Mouse (Mus musculus) lung, embryonic 14.5 days (tissue): ENCODE data around the gene 4933427D14Rik. TPM values are rescaled to one million over a fixed set of nuclear protein-coding genes. Genes with fewer than 3 reads are reported as not detected.
"Not testable (repeated sequence)": the region's sequence is repeated elsewhere in the genome, so short reads cannot be mapped to it uniquely, and the experiment has no call there.

Experiments
- ATAC-seq: fragments of 200-750 bp; cut with Nextera tagmentation; 2 replicates; pipeline ENCODE4 v1.8.0; 2017; ENCODE audit warnings: mild to moderate bottlenecking, moderate TSS enrichment, moderate library complexity; ENCODE audit not compliant: insufficient read depth
- DNase-seq: peaks from one replicate; pipeline ENCODE4 v3.0.0-alpha.2; 2015
- H3K27ac ChIP-seq: fragments of 300-500 bp; sonication (generic); 2 replicates; pipeline ENCODE4 v1.5.1; 2014; ENCODE audit warnings: low read depth, mild to moderate bottlenecking, moderate library complexity
- H3K27me3 ChIP-seq: fragments of 300-500 bp; sonication (generic); 2 replicates; pipeline ENCODE4 v1.6.1; 2014; ENCODE audit warnings: low read length, control low read depth; ENCODE audit not compliant: insufficient read depth
- H3K36me3 ChIP-seq: fragments of 300-500 bp; sonication (generic); 2 replicates; pipeline ENCODE4 v1.6.1; 2014; ENCODE audit warnings: control low read depth; ENCODE audit not compliant: insufficient read depth
- H3K4me1 ChIP-seq: fragments of 300-500 bp; sonication (generic); 2 replicates; pipeline ENCODE4 v1.6.1; 2014; ENCODE audit warnings: antibody characterized with exemption, control low read depth; ENCODE audit not compliant: insufficient read depth
- H3K4me2 ChIP-seq: fragments of 300-500 bp; sonication (generic); 2 replicates; pipeline ENCODE4 v1.6.1; 2014; ENCODE audit warnings: mild to moderate bottlenecking
- H3K4me3 ChIP-seq: fragments of 300-500 bp; sonication (generic); 2 replicates; pipeline ENCODE4 v1.5.1; 2014; ENCODE audit warnings: low read depth, low read length
- H3K9ac ChIP-seq: fragments of 300-500 bp; sonication (generic); 2 replicates; pipeline ENCODE4 v1.6.1; 2014
- H3K9me3 ChIP-seq: fragments of 300-500 bp; sonication (generic); 2 replicates; pipeline ENCODE4 v1.6.1; 2016; ENCODE audit warnings: low read depth, low read length, control low read depth
- CTCF ChIP-seq: IDR thresholded peaks from 2 replicates; pipeline ENCODE4 v1.5.1; 2016; ENCODE audit warnings: antibody characterized with exemption, low read depth
- WGBS: fragments of 180-500 bp; shearing (Covaris S2); extraction: QIAGEN DNeasy Blood & Tissue Kit; methylation state at CpG from one replicate; pipeline ENCODE4 v1.1.7; 2014; 5-methylcytosine and 5-hydroxymethylcytosine counted together
- polyA plus RNA-seq: library from polyadenylated mRNA; unstranded; fragments of >200 nt; fragmentation: Nextera tagmentation; extraction: Ambion mirVana; gene quantifications from 2 replicates; pipeline ENCODE4 v1.2.1, GENCODE M21; 2014

4933427D14Rik gene
- polyA plus RNA-seq, 1 experiment from 2014 or later = 18.3 TPM

GRCm38 (mm10) chr11:72175966-72176365 is 31.3 kb downstream of the 4933427D14Rik start:
- Histone ChIP-seq H3K9ac (no peak overlapping the region), H3K4me1 (no peaks in the 10 kb centered on the region)
- 85% methylated on average over 5 of the region's 5 CpGs for WGBS

GRCm38 (mm10) chr11:72174721-72175120 is 32.5 kb downstream of the 4933427D14Rik start:
- no peak overlapping the region for H3K4me2 ChIP-seq
- no peaks in the 10 kb centered on the region for H3K27me3 ChIP-seq
- H3K9ac ChIP-seq = no peak overlapping the region
- ATAC-seq (no peak), DNase-seq (no peak)
- WGBS = 89% methylated on average over 6 of the region's 6 CpGs
- no peaks in the 10 kb centered on the region for H3K9me3 ChIP-seq
- TF ChIP-seq CTCF = no peak
- H3K36me3 ChIP-seq = peaks cover 61% of the 10 kb centered on the region
- H3K4me1 ChIP-seq = no peaks in the 10 kb centered on the region
- H3K4me3 ChIP-seq = no peak overlapping the region
- H3K27ac ChIP-seq = no peak overlapping the region

More at GRCm38 (mm10) chr11:72175966-72176365, 31.3 kb downstream of the 4933427D14Rik start:
- Histone ChIP-seq H3K36me3 (peaks cover 57% of the 10 kb centered on the region), H3K4me2 (no peak overlapping the region), H3K27me3 (no peaks in the 10 kb centered on the region), H3K4me3 (no peak overlapping the region), H3K9me3 (no peaks in the 10 kb centered on the region), H3K27ac (no peak overlapping the region)
- DNase-seq (no peak), ATAC-seq (no peak)
- TF ChIP-seq CTCF = no peak

- H3K9ac ChIP-seq = no peak overlapping the region
- no peaks in the 10 kb centered on the region for H3K4me1 ChIP-seq
- H3K27ac ChIP-seq = no peak overlapping the region
- TF ChIP-seq CTCF = no peak
- H3K4me3 ChIP-seq = no peak overlapping the region
- 79% methylated on average over 5 of the region's 5 CpGs for WGBS
- no peak for DNase-seq
- no peaks in the 10 kb centered on the region for H3K27me3 ChIP-seq
- H3K4me2 ChIP-seq = no peak overlapping the region
- peaks cover 69% of the 10 kb centered on the region for H3K36me3 ChIP-seq
- no peaks in the 10 kb centered on the region for H3K9me3 ChIP-seq
- ATAC-seq = no peak
Observed at GRCm38 (mm10) chr11:72173506-72173905, 33.8 kb downstream of the 4933427D14Rik start.

- H3K4me1 ChIP-seq, DNase-seq, H3K4me2 ChIP-seq, H3K27ac ChIP-seq, H3K27me3 ChIP-seq, H3K4me3 ChIP-seq, H3K9ac ChIP-seq, ATAC-seq, H3K9me3 ChIP-seq: not testable (repeated sequence)
- H3K36me3 ChIP-seq = peaks cover 62% of the 10 kb centered on the region
- WGBS = 73% methylated on average over 4 of the region's 4 CpGs
Observed at GRCm38 (mm10) chr11:72171906-72172305, 35.4 kb downstream of the 4933427D14Rik start.

GRCm38 (mm10) chr11:72169871-72170270 is 37.4 kb downstream of the 4933427D14Rik start:
- Histone ChIP-seq H3K4me2 (no peak overlapping the region), H3K4me1 (no peaks in the 10 kb centered on the region), H3K9me3 (no peaks in the 10 kb centered on the region), H3K27me3 (no peaks in the 10 kb centered on the region), H3K4me3 (no peak overlapping the region), H3K9ac (no peak overlapping the region), H3K27ac (no peak overlapping the region), H3K36me3 (peaks cover 63% of the 10 kb centered on the region)
- ATAC-seq (no peak), DNase-seq (no peak)
- 61% methylated on average over 4 of the region's 4 CpGs for WGBS
- TF ChIP-seq CTCF = no peak

GRCm38 (mm10) chr11:72163198-72163597 is 44.1 kb downstream of the 4933427D14Rik start:
- DNase-seq (no peak), ATAC-seq (no peak)
- 91% methylated on average over 2 of the region's 2 CpGs for WGBS
- H3K27me3 ChIP-seq = no peaks in the 10 kb centered on the region
- TF ChIP-seq CTCF = no peak
- H3K4me3 ChIP-seq = no peak overlapping the region
- H3K9me3 ChIP-seq = no peaks in the 10 kb centered on the region
- no peak overlapping the region for H3K9ac ChIP-seq
- H3K4me1 ChIP-seq = no peaks in the 10 kb centered on the region
- peaks cover 61% of the 10 kb centered on the region for H3K36me3 ChIP-seq
- no peak overlapping the region for H3K27ac ChIP-seq
- H3K4me2 ChIP-seq = no peak overlapping the region

- no peak overlapping the region for H3K4me2 ChIP-seq
- no peaks in the 10 kb centered on the region for H3K27me3 ChIP-seq
- 56% methylated on average over 2 of the region's 2 CpGs for WGBS
- no peaks in the 10 kb centered on the region for H3K9me3 ChIP-seq
- no peaks in the 10 kb centered on the region for H3K4me1 ChIP-seq
- H3K36me3 ChIP-seq = peaks cover 37% of the 10 kb centered on the region
- H3K9ac ChIP-seq = no peak overlapping the region
- TF ChIP-seq CTCF = no peak
- DNase-seq (no peak), ATAC-seq (no peak)
- H3K27ac ChIP-seq = no peak overlapping the region
- H3K4me3 ChIP-seq = no peak overlapping the region
Observed at GRCm38 (mm10) chr11:72156624-72157023, 50.6 kb downstream of the 4933427D14Rik start.

- Histone ChIP-seq H3K36me3 (peaks cover 37% of the 10 kb centered on the region), H3K4me3 (no peak overlapping the region), H3K9ac (no peak overlapping the region), H3K27me3 (no peaks in the 10 kb centered on the region), H3K9me3 (no peaks in the 10 kb centered on the region), H3K4me2 (no peak overlapping the region), H3K27ac (no peak overlapping the region), H3K4me1 (no peaks in the 10 kb centered on the region)
- ATAC-seq = no peak
- 80% methylated on average over 4 of the region's 4 CpGs for WGBS
- DNase-seq = no peak
- no peak for TF ChIP-seq CTCF
Observed at GRCm38 (mm10) chr11:72155981-72156428, 51.3 kb downstream of the 4933427D14Rik start.
